ENCODE assay signal across 11 mouse cellular contexts in genomic region chr6:98038513-98038912, GRCm38 (mm10).
"Had no signal": no experiment of that assay in that cellular context is flagged by ENCODE, and none has a peak within 500 bp of the region (broad histone marks: within the 10 kb centered on the region; RNA-seq: fewer than 3 reads in every experiment).

No protein-coding gene starts in this region.

- H3K4me1 ChIP-seq: limb, embryonic 13.5 days had no signal

- H3K9ac ChIP-seq: limb, embryonic 13.5 days; liver, embryonic 14.5 days; neural tube, embryonic 13.5 days had no signal

- H3K9me3 ChIP-seq: limb, embryonic 13.5 days; neural tube, embryonic 13.5 days had no signal

- H3K36me3 ChIP-seq: limb, embryonic 13.5 days; neural tube, embryonic 13.5 days had no signal

- H3K27ac ChIP-seq: layer of hippocampus, adult 2 months; limb, embryonic 13.5 days; liver, embryonic 14.5 days; neural tube, embryonic 13.5 days had no signal

- H3K27me3 ChIP-seq: limb, embryonic 13.5 days had no signal

- DNase-seq: kidney, postnatal 10 days; kidney, postnatal 4 days; left cerebral cortex, postnatal 4 days; lung, adult 18-20 months; right cerebral cortex, adult 18-20 months; right cerebral cortex, postnatal 25 days; thymus, postnatal 4 days had no signal

- H3K4me2 ChIP-seq: limb, embryonic 13.5 days; neural tube, embryonic 13.5 days had no signal

- H3K4me3 ChIP-seq: layer of hippocampus, adult 2 months; limb, embryonic 13.5 days; neural tube, embryonic 13.5 days had no signal
